8 mouse cellular contexts compared by ENCODE assay signal in genomic region chr13:96388042-96388888, GRCm38 (mm10). TPM values are rescaled to one million over a fixed set of nuclear protein-coding genes. Genes with fewer than 3 reads are reported as not detected.
A peak's percentile ranks its signal among the peaks of the same experiment; 100 is the strongest.
DNase-seq lines count a peak whose midpoint lies in the region; ATAC-seq and TF ChIP-seq lines count a peak whose summit lies in the region.

TSS of gene Poc5 (plus strand) at chr13:96388294.

- peak within 1 kb of the TSS; percentile 93 for H3K4me2 ChIP-seq in forebrain, embryonic 16.5 days (ENCODE audit: low read length)
- peak within 1 kb of the TSS; percentile 88 for H3K4me2 ChIP-seq in lung, embryonic 14.5 days

- H3K4me1 ChIP-seq in G1E (ENCODE audit: insufficient read depth, low read depth, low read length): peaks cover 14% of the 10 kb centered on the region
- H3K4me1 ChIP-seq in forebrain, embryonic 16.5 days (replicated peaks; ENCODE audit: control insufficient read depth, insufficient read depth, low read length): peaks cover 11% of the 10 kb centered on the region
- peaks cover 6% of the 10 kb centered on the region; the same call in 1 of the 2 replicates for H3K4me1 ChIP-seq in lung, embryonic 14.5 days (ENCODE audit: insufficient read depth)
- H3K4me1 ChIP-seq in olfactory bulb, adult 2 months (ENCODE audit: control insufficient read depth, insufficient read depth, low read length): peaks cover 3% of the 10 kb centered on the region
- H3K4me1 ChIP-seq in thymus, adult 2 months (replicated peaks; ENCODE audit: control insufficient read depth, insufficient read depth, low read length): peaks cover 3% of the 10 kb centered on the region

- ATAC-seq in G1E (ENCODE audit: extremely low read depth, insufficient number of reproducible peaks, low FRiP score, poor library complexity, severe bottlenecking): peak; percentile 96
- peak; percentile 100 for ATAC-seq in forebrain, embryonic 16.5 days
- ATAC-seq in lung, embryonic 14.5 days (ENCODE audit: insufficient read depth): peak; percentile 100

- H3K27me3 ChIP-seq in G1E (ENCODE audit: insufficient read depth, low read length): peaks cover 9% of the 10 kb centered on the region
- no peaks in the 10 kb centered on the region for H3K27me3 ChIP-seq in forebrain, embryonic 16.5 days (replicated peaks; ENCODE audit: control insufficient read depth, insufficient read depth, low read length)
- no peaks in the 10 kb centered on the region for H3K27me3 ChIP-seq in lung, embryonic 14.5 days (ENCODE audit: insufficient read depth, low read length)
- H3K27me3 ChIP-seq in thymus, adult 2 months (ENCODE audit: control insufficient read depth, insufficient read depth, low read length): no peaks in the 10 kb centered on the region

- peak within 1 kb of the TSS; percentile 88 for H3K4me3 ChIP-seq in G1E (ENCODE audit: low read depth, low read length)
- H3K4me3 ChIP-seq in forebrain, embryonic 16.5 days (replicated peaks; ENCODE audit: low read length): peak within 1 kb of the TSS; percentile 82
- peak within 1 kb of the TSS; percentile 96 for H3K4me3 ChIP-seq in layer of hippocampus, adult 2 months
- H3K4me3 ChIP-seq in lung, embryonic 14.5 days (ENCODE audit: low read depth, low read length): peak within 1 kb of the TSS; percentile 63
- peak within 1 kb of the TSS; percentile 61 for H3K4me3 ChIP-seq in olfactory bulb, adult 2 months (ENCODE audit: insufficient read depth, low read depth, low read length)
- peak within 1 kb of the TSS; percentile 87 for H3K4me3 ChIP-seq in thymus, adult 2 months (ENCODE audit: control insufficient read depth, insufficient read depth, low read length)

- H3K27ac ChIP-seq in forebrain, embryonic 16.5 days (ENCODE audit: low read length): peak within 1 kb of the TSS; percentile 78
- peak within 1 kb of the TSS; percentile 88 for H3K27ac ChIP-seq in layer of hippocampus, adult 2 months
- H3K27ac ChIP-seq in lung, embryonic 14.5 days (ENCODE audit: low read depth): peak within 1 kb of the TSS; percentile 55; the same call in 1 of the 2 replicates
- no peak within 1 kb of the TSS for H3K27ac ChIP-seq in olfactory bulb, adult 2 months (ENCODE audit: insufficient read depth, low read depth, low read length)
- H3K27ac ChIP-seq in thymus, adult 2 months (ENCODE audit: control insufficient read depth, insufficient read depth, low read length): peak within 1 kb of the TSS; percentile 22; the same call in 1 of the 2 replicates

- H3K36me3 ChIP-seq in G1E (replicated peaks): peaks cover 36% of the 10 kb centered on the region
- peaks cover 7% of the 10 kb centered on the region for H3K36me3 ChIP-seq in forebrain, embryonic 16.5 days (ENCODE audit: control insufficient read depth, insufficient read depth)
- peaks cover 29% of the 10 kb centered on the region for H3K36me3 ChIP-seq in lung, embryonic 14.5 days (ENCODE audit: insufficient read depth)
- H3K36me3 ChIP-seq in thymus, adult 2 months (ENCODE audit: control insufficient read depth, insufficient read depth, low read length): peaks cover 24% of the 10 kb centered on the region

- H3K9ac ChIP-seq in forebrain, embryonic 16.5 days (replicated peaks; ENCODE audit: low read depth, low read length): peak within 1 kb of the TSS; percentile 78
- peak within 1 kb of the TSS; percentile 74 for H3K9ac ChIP-seq in lung, embryonic 14.5 days

- TF ChIP-seq CTCF in G1E (IDR thresholded peaks at IDR 0.05; ENCODE audit: low read depth, low read length): no peak
- no peak for TF ChIP-seq CTCF in layer of hippocampus, adult 2 months (conservative IDR thresholded peaks at IDR 0.05)
- TF ChIP-seq CTCF in lung, embryonic 14.5 days (IDR thresholded peaks at IDR 0.05; ENCODE audit: low read depth): no peak
- TF ChIP-seq CTCF in olfactory bulb, adult 2 months (IDR thresholded peaks at IDR 0.05; ENCODE audit: insufficient read depth, low read depth, low read length): no peak
- no peak for TF ChIP-seq CTCF in thymus, adult 2 months (IDR thresholded peaks at IDR 0.05; ENCODE audit: borderline replicate concordance, control insufficient read depth, extremely low read depth, insufficient read depth, low read length, poor library complexity)

- intact Hi-C loops in heart, postnatal 36 days (cut with DNase I): loop anchor here (5.0 kb wide), 1 partner anchor 154 kb away; the partner anchor contains the start of genes Col4a3bp and Polk

- H3K9me3 ChIP-seq in G1E (replicated peaks): peaks cover 3% of the 10 kb centered on the region
- H3K9me3 ChIP-seq in forebrain, embryonic 16.5 days (ENCODE audit: control insufficient read depth, low read length): no peaks in the 10 kb centered on the region
- H3K9me3 ChIP-seq in lung, embryonic 14.5 days (ENCODE audit: low read depth, low read length): no peaks in the 10 kb centered on the region

- TF ChIP-seq POLR2A in olfactory bulb, adult 2 months (IDR thresholded peaks at IDR 0.05; ENCODE audit: insufficient read depth, low read depth, low read length): 0 out of 2 replicates have a peak, but pooled peaks have one; percentile 66
- peak; percentile 55 for TF ChIP-seq POLR2A in thymus, adult 2 months (IDR thresholded peaks at IDR 0.05; ENCODE audit: control insufficient read depth, extremely low read depth, insufficient read depth, low read length, poor library complexity)

- peak; percentile 85 for DNase-seq in G1E (ENCODE audit: low spot score)
- DNase-seq in cerebellum, adult 18-20 months: peak; percentile 97 to 99
- DNase-seq in heart, postnatal 36 days: peak; percentile 99
- DNase-seq in layer of hippocampus, adult 2 months (ENCODE audit: low spot score in 2 of 2): peak; percentile 98 to 99
- DNase-seq in lung, embryonic 14.5 days: peak; percentile 99
- DNase-seq in thymus, adult 2 months: peak; percentile 99

- WGBS in forebrain, embryonic 16.5 days: under 1% methylated on average over 44 of the region's 44 CpGs
- under 1% methylated on average over 44 of the region's 44 CpGs for WGBS in lung, embryonic 14.5 days
- under 1% methylated on average over 44 of the region's 44 CpGs for WGBS in olfactory bulb, adult 2 months
- under 1% methylated on average over 44 of the region's 44 CpGs for WGBS in thymus, adult 2 months

RNA-seq across cellular contexts. Expression of gene Poc5, which starts in this region (rescaled TPM):
- 23.3 and 27.0 TPM in 2 replicates for total RNA-seq in G1E (2014; fragmentation: Nextera tagmentation)
- total RNA-seq in G1E (2017): 18.1 and 20.3 TPM in 2 replicates
- polyA plus RNA-seq in G1E (2012): 13.5 and 14.0 TPM in 2 replicates
- polyA plus RNA-seq in forebrain, embryonic 16.5 days (2015; fragmentation: Nextera tagmentation; extraction: Ambion mirVana): 24.3 and 27.7 TPM in 2 replicates
- 1 to 10 TPM; 8.9 to 9.9 TPM for total RNA-seq in heart, postnatal 36 days (2021)
- 10 to 100 TPM; 34.5 to 36.5 TPM for total RNA-seq in layer of hippocampus, adult 2 months (2021)
- polyA plus RNA-seq in lung, embryonic 14.5 days (2014; fragmentation: Nextera tagmentation; extraction: Ambion mirVana): 18.1 and 18.3 TPM in 2 replicates
- not detected in 2 replicates for polyA plus RNA-seq in olfactory bulb, adult 2 months (2012; ENCODE audit: insufficient read depth, insufficient read length, low replicate concordance, missing spikeins)
- polyA plus RNA-seq in thymus, adult 2 months (2012; rRNA removed): 8.5 and 11.2 TPM in 2 replicates
